Mouse (Mus musculus): ENCODE measurements around the gene Tbx5.

Tbx5 gene

GRCm38 (mm10) chr5:119810994-119811690, 21.3 kb upstream of the Tbx5 start:
- DNase-seq = no peak

- DNase-seq = no peak
Measured at GRCm38 (mm10) chr5:119815247-119815646, 17.2 kb upstream of the Tbx5 start.

GRCm38 (mm10) chr5:119820452-119820851, 12.0 kb upstream of the Tbx5 start:
- DNase-seq = no peak

GRCm38 (mm10) chr5:119821506-119821905, 11.0 kb upstream of the Tbx5 start:
- no peak for DNase-seq

- no peak for DNase-seq
Measured at GRCm38 (mm10) chr5:119827341-119827740, 5.1 kb upstream of the Tbx5 start.

- DNase-seq = no peak
Measured at GRCm38 (mm10) chr5:119830611-119831010, 1.9 kb upstream of the Tbx5 start.

- DNase-seq = no peak
Measured at GRCm38 (mm10) chr5:119831201-119831771, 1.2 kb upstream of the Tbx5 start.

GRCm38 (mm10) chr5:119831791-119832478, 533 bp upstream of the Tbx5 start:
- DNase-seq = no peak

GRCm38 (mm10) chr5:119833223-119834030, 959 bp downstream of the Tbx5 start:
- no peak for DNase-seq

GRCm38 (mm10) chr5:119834031-119834403, 1.5 kb downstream of the Tbx5 start:
- no peak for DNase-seq

GRCm38 (mm10) chr5:119835053-119835867, 2.8 kb downstream of the Tbx5 start:
- no peak for DNase-seq

- no peak for DNase-seq
Measured at GRCm38 (mm10) chr5:119835868-119836209, 3.4 kb downstream of the Tbx5 start.

- DNase-seq = no peak
Measured at GRCm38 (mm10) chr5:119836618-119837305, 4.3 kb downstream of the Tbx5 start.

- no peak for DNase-seq
Measured at GRCm38 (mm10) chr5:119837306-119837675, 4.8 kb downstream of the Tbx5 start.

- DNase-seq = no peak
Measured at GRCm38 (mm10) chr5:119837861-119838260, 5.4 kb downstream of the Tbx5 start.

GRCm38 (mm10) chr5:119838441-119838840, 6.0 kb downstream of the Tbx5 start:
- DNase-seq = no peak

- DNase-seq = no peak
Measured at GRCm38 (mm10) chr5:119839156-119839555, 6.7 kb downstream of the Tbx5 start.

- no peak for DNase-seq
Measured at GRCm38 (mm10) chr5:119839616-119840368, 7.3 kb downstream of the Tbx5 start.

GRCm38 (mm10) chr5:119840404-119840803, 7.9 kb downstream of the Tbx5 start:
- DNase-seq = no peak

- DNase-seq = no peak
Measured at GRCm38 (mm10) chr5:119841634-119842420, 9.4 kb downstream of the Tbx5 start.
